Mouse (Mus musculus) lung, postnatal 14 days (tissue): ENCODE results near the gene Ube2e1.
"Not testable (repeated sequence)": the region's sequence is repeated elsewhere in the genome, so short reads cannot be mapped to it uniquely, and the experiment has no call there.

Experiments used
- DNase-seq: peaks from one replicate; pipeline ENCODE4 v3.0.0; 2021

Ube2e1 gene

DNA sequence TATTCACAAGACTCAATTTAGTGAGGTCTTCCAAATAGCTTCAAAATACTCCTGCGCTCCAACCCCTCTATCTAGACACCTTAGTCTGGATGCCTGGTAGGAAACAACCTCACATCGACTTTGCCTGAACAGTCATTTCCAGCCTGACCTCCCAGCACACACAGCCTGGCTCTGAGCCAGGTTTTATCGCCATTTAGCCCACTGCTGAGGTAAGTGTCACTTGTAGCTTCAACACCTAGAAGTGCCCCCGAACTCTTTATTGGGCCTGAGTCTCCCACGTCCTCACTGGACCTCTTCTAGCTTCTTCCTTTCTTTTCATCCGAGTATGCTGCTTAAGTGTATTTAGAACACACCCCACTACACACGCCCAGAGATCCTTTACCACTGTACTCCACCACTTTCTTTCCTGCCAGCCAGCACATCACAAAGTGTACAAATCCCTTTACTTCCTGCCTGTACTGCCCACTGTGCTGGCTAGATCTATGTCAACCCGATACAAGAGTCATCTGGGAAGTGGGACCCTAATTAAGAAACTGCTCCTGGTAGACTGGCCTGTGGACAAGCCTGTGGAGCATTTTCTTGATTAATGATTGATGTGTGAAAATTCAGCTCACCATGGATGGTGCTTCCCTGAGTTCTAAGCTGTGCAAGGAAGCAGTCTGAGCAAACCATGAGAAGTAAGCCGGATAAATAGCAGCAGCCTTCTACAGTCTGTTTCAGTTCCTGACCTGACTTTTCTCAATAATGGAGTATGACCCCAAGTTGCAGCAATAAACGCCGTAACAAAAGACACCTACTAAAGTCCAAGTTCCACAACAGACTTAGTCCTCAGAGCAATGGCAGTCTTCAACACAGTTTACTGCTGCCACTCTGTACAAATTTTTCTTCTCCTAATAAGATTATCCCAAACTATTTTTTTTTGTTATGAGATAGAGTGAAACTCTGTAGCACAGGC is 13.9 kb downstream of the Ube2e1 start:
- DNase-seq = no peak

DNA sequence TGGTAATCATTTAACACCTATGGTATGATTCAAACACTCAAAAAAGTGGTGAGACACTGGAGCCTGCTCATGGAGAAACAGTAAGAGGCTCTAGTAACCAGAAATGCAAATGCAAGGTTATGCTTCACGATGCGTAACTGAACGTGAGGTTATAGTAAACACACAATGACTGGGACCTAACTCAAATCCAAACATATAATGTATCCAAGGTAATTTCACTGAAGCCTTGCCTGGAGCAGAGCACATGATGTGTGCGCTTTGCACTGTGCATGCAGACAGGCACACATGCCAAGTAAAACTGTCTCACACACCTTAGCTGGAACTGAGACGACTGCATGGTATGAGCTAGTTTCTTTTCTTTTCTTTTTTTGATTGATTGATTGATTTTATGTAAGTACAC is 27.5 kb downstream of the Ube2e1 start:
- DNase-seq = no peak

DNA sequence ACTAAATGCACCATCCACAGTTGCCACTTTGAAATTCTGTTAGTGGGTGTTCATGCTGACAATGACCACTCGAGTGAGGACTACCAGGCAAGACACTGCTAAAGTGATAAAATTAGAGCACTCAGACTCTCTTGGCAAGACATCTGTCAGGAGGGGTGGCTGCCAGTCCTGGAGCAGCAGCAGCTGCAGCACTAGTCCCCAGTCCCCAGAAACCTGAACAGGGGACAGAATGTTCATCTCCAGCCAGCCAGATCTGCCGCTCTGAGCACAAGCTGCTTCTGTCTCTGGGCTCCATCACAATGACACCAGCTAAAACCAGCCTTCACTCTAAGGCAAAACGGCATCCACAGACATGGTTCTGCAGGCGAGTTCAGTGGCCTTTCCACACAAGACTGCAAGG is 28.4 kb downstream of the Ube2e1 start:
- no peak for DNase-seq

DNA sequence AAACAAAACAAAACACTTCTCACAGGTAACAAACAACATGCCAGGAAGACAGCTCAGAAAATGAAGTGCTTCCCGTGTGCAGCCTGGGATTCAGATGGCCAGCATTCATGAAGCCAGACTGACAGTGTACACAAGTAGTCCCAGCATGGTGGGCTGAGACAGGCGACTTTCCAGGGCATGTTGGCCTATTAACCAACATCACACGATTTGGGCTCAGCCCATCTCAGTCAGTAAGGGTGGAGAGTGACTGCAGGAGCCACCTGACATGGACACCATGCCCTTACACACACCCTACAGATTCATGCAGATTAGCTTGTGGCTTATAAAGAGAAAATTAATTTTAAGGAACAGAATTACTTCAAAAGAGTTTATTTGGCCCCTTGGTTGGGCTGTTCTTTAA is 28.9 kb downstream of the Ube2e1 start:
- DNase-seq = no peak

DNA sequence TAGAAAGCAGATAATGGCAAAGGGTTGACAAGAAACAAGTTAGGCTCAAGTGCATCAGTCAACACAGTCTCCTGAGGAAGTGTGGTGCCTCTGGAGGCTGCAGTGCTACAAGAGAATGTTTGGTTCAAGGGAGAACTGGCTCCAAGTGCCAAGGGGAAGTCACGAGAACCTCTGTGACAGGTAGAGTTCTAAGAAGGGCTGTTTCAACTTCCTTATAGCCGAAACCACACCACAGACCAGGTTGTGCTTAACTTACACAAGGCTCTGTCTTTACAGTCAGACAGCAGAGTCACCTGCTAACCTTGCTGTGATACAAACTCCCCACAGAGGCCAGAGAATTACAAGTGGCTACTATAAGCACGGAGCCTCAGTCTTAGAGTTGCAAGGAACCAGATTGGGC is 30.1 kb downstream of the Ube2e1 start:
- no peak for DNase-seq

DNA sequence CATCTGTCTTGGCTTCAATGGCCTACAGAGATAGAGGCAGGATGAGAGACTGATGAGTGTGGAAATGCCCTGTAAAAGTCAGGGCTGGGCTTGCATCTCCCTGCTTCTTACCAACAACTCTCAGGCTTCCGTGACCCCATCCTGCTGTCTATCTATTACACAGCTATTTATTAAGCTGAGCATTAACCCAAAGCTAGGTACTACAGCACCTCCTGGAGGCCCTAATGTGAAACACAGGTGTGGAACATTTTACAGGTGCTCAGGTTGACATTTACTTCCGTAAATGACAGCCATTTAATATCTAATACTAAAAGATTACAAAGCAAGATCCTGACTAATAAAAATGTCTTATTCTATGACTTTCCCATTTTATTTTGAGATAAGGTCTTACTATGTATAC is 31.0 kb downstream of the Ube2e1 start:
- DNase-seq = no peak

DNA sequence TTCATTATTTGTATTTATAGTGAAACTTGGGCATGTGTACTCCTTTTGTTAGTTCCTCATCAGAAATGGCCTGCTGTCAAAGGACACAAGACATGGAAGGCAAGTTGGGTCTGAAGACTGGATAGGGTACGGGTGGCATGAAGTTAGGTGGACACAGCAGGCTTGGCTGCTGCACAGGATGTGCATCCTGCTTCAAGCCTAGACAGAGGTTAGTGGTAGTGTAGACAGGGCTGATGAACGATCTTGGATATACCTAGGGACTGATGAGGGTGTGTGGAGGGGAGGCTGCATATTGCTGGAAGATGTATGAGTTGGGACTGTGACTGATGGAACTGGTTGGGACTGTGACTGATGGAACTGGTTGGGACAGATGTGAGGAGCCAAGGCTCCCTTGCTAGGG is 32.8 kb downstream of the Ube2e1 start:
- DNase-seq = no peak

DNA sequence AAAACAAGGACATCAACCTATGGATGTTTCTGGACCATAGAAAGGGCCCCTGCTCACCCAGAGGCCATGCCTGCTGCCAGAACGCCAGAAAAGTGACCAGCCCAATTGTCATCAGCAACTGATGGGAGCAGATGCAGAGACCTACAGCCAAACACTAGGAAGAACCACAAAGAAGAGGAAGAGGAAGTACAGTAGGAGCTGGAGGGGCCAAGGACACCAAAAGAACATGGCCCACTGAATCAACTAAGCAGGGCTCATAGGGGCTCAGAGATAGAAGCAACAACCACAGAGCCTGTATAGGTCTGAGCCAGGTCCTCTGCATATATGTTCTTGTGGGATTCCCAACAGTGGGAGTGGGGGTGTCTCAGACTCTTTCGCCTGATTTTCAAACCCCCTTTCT is 34.2 kb downstream of the Ube2e1 start:
- no peak for DNase-seq

DNA sequence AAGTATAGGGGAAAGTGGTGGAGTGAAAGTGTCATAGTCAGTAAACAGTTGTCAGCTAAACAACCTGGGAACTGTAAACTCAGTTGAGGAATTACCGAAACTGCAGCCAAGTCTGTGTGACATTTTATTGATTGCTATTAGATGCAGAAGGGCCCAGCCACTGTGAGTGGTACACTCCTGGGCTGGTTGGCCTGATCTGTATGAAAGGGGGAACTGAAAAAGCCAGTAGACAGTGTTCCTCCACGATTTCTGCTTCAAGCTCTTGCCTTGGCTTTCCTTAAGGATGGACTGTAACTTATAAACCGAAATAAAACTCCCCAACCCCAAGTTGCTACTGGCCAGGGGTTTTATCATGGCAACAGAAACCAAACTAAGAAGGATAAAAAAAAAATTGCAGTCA is 39.1 kb downstream of the Ube2e1 start:
- DNase-seq = no peak

DNA sequence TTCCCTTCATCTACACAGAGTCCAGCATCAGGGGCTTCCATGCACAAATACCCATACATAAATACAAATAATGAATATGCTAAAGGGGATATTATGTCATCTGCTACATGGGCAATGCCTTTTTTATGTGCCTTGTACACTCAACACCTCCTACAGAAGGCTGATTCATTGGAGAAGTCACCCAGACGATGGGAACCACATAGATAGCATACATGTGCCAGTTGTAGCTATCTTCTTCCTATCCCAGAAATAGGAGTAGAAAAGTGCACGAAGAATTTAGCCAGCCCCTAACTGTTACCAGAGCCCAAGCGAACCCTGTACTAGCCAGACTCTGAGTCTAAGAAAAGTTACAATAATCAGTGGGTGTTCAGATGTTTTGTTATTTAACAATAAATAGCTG is 39.5 kb downstream of the Ube2e1 start:
- no peak for DNase-seq

DNA sequence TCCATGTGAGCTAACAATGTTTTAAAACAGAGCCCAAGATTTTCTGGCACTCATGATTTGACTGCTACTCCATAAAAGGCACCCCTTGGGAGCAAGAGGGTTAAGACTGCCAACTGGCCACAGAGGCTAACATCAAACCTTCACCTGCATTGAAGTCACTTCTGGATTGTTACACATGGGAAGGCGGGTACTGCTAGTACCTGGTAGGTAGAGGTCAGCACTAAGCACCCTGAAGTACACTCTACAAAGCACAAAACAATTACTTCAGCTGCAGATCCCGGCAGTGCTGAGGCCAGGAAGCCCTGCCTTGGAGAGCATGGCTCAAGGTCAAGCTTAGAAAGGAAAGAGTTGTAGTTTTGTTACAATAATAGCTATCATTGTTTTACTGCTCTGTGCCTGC is 44.3 kb downstream of the Ube2e1 start:
- DNase-seq = no peak

DNA sequence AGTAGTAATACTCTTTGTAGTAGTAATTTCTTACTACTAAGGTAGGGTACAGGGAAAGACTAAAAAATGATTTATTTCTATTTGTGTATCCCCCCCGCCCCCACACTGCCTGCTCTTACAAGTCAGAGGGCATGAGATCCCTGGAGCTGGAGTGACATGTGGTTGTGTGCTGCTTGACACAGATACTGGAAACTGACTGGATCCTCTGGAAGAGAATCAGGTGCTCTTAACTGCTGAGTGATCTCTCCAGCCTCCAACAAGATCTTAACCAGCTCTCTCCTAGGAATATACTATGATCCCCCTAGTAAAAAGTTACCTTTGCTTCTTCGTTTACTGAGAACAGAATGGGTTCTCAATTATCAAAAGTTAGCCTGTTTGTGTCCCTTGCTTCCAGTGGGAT is 45.2 kb downstream of the Ube2e1 start:
- DNase-seq = no peak

DNA sequence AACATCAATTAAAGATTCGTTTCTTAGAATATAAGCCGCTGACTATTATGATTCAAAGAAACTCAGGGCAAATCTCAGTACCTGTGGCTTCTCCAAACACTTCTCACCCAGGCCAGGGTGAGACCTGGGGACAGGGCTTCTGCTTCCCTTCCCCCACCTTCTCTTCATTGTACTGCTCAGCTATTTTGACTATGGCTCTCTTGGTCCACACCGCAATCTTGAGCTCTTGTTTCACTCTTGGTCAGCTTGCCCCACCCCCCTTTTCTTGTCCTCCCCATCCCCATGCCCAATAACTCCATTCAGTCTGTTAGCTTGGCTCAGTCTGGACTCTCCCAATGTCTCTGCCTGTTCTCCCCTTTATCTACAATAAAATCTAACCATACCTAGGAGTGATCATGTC is 46.2 kb downstream of the Ube2e1 start:
- no peak for DNase-seq

DNA sequence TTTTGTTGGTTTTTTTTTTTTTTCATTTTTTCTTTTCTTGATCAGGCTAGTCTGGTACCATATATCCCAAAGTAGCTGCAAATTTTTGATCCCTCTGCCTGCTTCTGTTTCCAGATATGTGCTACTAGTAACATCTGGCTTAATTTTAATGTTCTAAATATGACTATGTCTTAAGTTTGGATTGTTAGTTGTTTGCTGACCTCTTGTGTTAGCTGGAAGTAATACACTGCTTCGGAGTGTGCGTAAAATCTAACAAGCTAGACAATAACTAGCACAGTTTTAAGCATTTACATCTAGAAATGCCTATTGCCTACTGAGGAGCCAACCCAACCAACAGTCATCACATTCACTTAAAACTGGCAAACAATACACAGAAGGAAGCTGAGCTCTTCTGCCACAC is 47.1 kb downstream of the Ube2e1 start:
- no peak for DNase-seq

DNA sequence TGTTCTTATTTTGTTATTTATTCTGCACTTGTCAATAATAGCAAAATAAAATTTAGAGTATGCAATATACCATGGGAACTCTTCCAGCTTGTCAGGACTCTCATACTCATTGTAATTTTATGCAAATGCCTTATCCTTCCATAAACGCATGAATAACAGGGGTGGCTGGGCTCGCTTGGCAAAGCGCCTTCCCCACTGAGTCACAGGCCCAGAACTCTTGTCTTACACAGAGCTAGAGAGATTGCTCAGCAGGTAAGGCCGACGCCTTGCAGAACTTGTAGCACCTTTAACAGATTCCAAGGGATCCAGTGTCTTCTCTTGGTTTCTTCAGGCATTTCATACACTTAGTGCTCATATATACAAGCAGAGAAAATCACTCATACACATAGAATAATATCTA is 51.3 kb downstream of the Ube2e1 start:
- DNase-seq = no peak

DNA sequence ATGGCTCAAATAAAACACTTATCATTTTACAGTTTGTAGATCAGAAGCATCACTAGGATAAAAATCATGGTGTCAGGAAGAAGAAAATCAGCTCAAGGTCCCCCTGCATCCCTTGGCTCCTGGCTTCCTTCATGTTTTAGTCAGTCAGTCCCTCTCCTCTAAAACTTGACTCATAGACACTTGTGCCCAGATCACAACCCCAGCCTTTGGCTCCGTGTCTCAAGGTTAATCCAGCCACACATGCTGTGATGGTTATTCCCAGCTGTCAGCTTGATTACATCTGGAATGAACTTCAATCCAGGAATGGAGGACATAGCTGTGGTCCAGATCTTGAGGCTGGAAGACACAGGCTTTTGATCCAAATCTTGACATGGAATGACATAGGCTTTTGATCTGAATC is 57.1 kb downstream of the Ube2e1 start:
- DNase-seq = no peak

DNA sequence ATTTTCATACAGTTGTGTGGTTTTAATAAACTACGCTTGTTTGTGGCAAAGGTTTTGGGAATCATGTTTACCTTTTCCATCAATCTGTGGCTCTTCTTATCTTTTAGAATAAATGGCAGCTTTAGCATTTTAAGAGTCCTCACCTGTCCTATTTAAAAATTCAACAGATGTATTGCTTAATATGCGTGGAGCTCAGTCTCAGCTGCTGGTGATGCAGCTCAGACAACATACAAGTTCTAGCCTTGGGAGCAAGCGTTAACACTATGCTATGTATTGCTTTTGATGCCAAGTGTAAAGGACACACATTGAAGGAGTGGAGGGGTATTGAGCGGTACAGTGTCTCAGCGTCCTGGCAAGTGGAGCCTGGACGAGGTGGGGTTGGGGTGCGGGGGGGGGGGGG is 60.0 kb downstream of the Ube2e1 start:
- DNase-seq = no peak

DNA sequence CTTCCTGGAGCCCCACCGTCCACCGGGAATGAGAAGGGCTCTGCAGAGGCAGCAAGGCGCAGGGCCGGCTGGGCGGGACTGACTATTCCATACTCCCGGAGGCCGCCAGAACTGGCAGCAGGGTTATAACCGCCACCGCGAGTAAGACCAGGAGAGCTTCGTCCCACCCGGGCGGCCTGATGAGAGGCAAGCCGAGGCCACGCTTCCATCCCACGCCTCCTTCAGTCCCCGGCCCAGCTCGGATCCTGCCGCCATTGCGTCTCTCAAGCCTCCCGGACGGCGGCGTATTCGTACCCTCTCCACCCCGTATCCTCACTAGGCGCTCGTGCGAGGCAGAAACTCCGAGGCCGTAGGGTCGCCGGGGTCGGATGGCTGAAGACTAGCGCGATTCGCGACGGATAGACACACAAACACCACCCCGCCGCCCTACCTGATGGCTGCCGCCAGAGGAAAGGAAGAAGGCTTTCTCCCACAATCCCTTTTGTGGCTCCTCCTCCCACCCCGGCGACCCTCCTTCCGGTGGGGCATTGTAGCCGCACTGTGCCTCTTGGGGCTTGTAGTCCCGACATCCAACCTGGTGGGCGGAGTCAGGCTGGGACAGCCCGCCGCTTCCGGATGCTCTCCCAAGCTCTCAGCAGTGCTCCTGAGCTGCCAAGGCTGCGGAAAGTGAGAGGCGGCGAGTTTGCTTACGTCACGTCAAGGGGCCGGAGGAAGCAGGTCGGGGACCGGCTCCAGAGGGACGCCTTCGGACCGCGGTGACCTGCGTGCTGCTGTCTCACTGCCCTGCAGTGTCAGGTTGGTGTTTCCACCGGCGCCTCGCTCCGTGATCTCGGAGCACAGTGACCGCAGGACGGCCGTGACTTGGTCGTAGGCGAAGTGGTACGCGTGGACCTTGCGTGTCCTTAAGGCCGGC is 60.9 kb downstream of the Ube2e1 start, which contains the start of the genes Nkiras1 and Rpl15:
Gene Nkiras1, plus strand, starts transcription at position 608 of the 913 bp plus-strand sequence.
Gene Rpl15, minus strand, starts transcription at position 863 of the 913 bp plus-strand sequence.
- DNase-seq = peak; percentile 98

DNA sequence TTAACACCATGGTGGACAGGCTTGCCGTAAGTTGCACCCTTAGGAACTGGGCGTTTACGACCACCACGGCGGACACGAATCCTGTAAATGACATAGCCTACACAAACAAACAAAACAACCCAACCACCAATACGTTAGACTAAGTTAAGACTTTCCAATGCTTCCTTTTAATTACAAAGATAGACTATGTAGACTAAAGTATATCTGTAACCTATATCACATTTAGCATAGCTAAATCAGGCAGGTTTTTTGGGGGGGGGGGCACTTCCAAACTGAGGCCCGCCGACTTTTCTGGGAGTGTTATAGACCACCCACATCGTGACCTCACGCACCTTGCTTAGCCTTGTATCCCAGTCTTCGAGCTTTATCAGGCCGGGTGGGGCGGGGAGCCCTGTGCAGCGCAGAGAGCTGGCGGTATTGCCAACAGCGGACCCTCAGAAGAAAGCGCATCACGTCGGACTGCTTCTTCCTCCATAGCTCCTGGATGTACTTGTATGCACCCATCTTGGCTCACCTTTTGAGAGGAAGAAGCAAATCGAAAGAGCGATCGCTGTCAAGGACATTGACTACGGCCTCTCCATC is 61.6 kb downstream of the Ube2e1 start:
- not testable (repeated sequence) for DNase-seq

DNA sequence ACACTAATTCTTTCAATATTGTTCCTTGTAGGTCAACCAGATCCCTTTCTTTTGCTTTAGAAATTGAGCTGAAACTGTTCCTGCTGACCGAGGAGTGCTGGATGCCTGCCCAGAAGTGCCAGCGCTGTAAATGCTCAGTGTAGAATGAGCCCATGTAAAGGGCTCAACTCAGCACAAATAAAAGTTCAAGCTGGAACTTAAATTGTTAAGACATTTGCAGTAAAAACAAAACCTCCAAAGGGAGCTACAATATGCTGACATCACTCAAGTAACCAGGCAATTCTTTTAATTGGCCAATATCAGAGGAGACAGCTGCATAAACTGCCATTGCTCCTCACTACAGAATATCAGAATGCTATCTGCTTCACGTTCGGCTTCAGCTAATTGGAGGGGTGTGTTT is 68.2 kb downstream of the Ube2e1 start:
- no peak for DNase-seq

DNA sequence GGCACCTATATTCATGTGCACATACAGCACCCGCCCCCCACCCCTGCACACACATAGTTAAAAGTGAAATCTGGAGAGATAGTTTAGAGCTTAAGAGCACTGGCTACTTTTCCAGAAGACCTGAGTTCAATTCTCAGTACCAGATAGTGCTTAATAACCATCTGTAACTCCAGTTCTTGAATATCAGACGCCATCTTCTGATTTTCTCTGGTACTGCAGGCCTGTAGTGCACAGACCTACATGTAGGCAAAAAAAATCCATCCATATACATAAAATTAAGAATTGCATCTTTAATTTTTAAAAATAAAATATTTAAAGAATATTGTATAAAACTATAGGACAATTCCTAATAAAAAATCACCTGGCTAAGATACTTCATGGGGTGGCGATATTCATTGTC is 70.5 kb downstream of the Ube2e1 start:
- DNase-seq = no peak

DNA sequence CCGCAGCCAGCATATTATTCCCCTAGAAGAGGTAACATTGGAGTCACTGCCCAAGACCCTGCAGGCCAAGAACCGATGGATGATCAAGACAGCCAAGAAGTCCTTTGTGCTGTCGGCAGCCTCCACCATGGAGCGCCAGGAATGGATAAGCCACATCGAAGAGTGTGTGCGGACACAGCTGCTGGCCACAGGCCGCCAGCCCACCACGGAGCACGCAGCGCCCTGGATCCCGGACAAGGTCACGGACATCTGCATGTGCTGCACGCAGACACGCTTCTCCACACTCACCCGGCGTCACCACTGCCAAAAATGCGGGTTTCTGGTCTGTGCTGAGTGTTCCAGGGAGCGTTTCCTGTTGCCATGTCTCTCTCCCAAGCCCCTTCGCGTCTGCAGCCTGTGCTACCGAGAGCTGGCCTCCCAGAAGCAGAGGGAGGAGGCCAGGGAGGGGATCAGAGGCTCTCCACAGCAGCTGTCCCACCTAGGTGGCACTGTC is 89.0 kb downstream of the Ube2e1 start:
- DNase-seq = no peak

DNA sequence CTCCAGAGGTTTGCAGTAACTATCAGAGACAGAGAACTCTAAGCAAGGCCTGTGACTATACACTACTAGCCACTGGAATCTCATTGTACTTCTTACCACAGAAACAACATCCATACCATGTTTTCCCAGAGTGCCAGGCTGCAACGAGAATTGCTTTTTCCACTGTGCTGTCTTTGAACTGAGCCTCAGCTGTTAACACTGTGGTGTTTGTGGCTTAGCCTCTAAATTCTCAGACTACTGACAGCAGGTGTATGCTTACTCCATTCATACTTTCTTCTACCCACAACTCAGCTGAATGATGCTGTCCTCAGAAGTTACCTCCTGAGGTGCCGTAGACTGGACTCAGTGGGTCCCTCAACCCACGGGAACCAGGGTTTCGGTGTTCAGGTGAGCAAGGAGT is 89.9 kb downstream of the Ube2e1 start:
- DNase-seq = no peak
